9 mouse cellular contexts compared by ENCODE assay signal in genomic region chr15:102510110-102510509, GRCm38 (mm10). TPM values are rescaled to one million over a fixed set of nuclear protein-coding genes. Genes with fewer than 3 reads are reported as not detected.
A peak's percentile ranks its signal among the peaks of the same experiment; 100 is the strongest.
DNase-seq lines count a peak whose midpoint lies in the region; ATAC-seq and TF ChIP-seq lines count a peak whose summit lies in the region.
"Had no signal": no experiment of that assay in that cellular context is flagged by ENCODE, and none has a peak within 500 bp of the region (broad histone marks: within the 10 kb centered on the region; RNA-seq: fewer than 3 reads in every experiment).

No protein-coding gene starts in this region.

- H3K4me2 ChIP-seq in heart, embryonic 14.5 days (ENCODE audit: low read length), result peak overlapping the region; percentile 82
- H3K4me2 ChIP-seq in embryonic facial prominence, embryonic 12.5 days (replicated peaks), result peak overlapping the region; percentile 76
- H3K4me2 ChIP-seq in neural tube, embryonic 14.5 days (ENCODE audit: low read depth, low read length), result peak overlapping the region; percentile 51

- H3K4me1 ChIP-seq in heart, embryonic 14.5 days (ENCODE audit: control insufficient read depth in 2 of 2, insufficient read depth in 2 of 2, low read length in 2 of 2), result peaks cover 14 to 23% of the 10 kb centered on the region in 2 experiments
- H3K4me1 ChIP-seq in ES-E14 (ENCODE audit: control insufficient read depth in 2 of 2, insufficient read depth in 2 of 2, low read length in 2 of 2, poor library complexity in 1 of 2), result peaks cover 0 to 16% of the 10 kb centered on the region in 2 experiments; a peak in 3 of 4 replicates
- H3K4me1 ChIP-seq in embryonic facial prominence, embryonic 12.5 days, result peaks cover 32% of the 10 kb centered on the region
- H3K4me1 ChIP-seq in neural tube, embryonic 14.5 days (ENCODE audit: control insufficient read depth, insufficient read depth, low read length), result peaks cover 32% of the 10 kb centered on the region

- H3K4me3 ChIP-seq in heart, embryonic 14.5 days (ENCODE audit: control insufficient read depth in 1 of 2, insufficient read depth in 1 of 2, low read depth in 1 of 2, low read length in 2 of 2), result peak overlapping the region; percentile 55 to 74
- peak overlapping the region; percentile 70 to 89 for H3K4me3 ChIP-seq in ES-E14 (ENCODE audit: insufficient read depth in 1 of 2, low read depth in 1 of 2, low read length in 2 of 2, poor library complexity in 1 of 2, severe bottlenecking in 1 of 2)
- H3K4me3 ChIP-seq in embryonic facial prominence, embryonic 12.5 days, result peak overlapping the region; percentile 64
- H3K4me3 ChIP-seq in neural tube, embryonic 14.5 days (ENCODE audit: low read depth, low read length), result peak overlapping the region; percentile 43

- H3K27me3 ChIP-seq in heart, embryonic 14.5 days (ENCODE audit: control insufficient read depth, insufficient read depth, low read length), result no peaks in the 10 kb centered on the region
- no peaks in the 10 kb centered on the region for H3K27me3 ChIP-seq in embryonic facial prominence, embryonic 12.5 days
- no peaks in the 10 kb centered on the region for H3K27me3 ChIP-seq in neural tube, embryonic 14.5 days (ENCODE audit: control insufficient read depth, insufficient read depth, low read length)

- 4% methylated on average over 9 of the region's 9 CpGs for WGBS in heart, embryonic 14.5 days
- WGBS in embryonic facial prominence, embryonic 12.5 days, result 4% methylated on average over 9 of the region's 9 CpGs
- WGBS in neural tube, embryonic 14.5 days, result 3% methylated on average over 9 of the region's 9 CpGs

- peak overlapping the region; percentile 72 for H3K9ac ChIP-seq in heart, embryonic 14.5 days (ENCODE audit: low read length)
- H3K9ac ChIP-seq in ES-E14 (ENCODE audit: insufficient read depth, low read depth, low read length, poor library complexity, severe bottlenecking), result peak overlapping the region; percentile 85
- peak overlapping the region; percentile 64 for H3K9ac ChIP-seq in embryonic facial prominence, embryonic 12.5 days
- H3K9ac ChIP-seq in neural tube, embryonic 14.5 days (replicated peaks; ENCODE audit: low read depth, low read length), result peak overlapping the region; percentile 44

- no peak for DNase-seq in heart, postnatal 4 days
- peak; percentile 40 for DNase-seq in ES-E14 (ENCODE audit: low read depth, low spot score)
- peak; percentile 51 to 59 for DNase-seq in kidney, postnatal 4 days
- no peak for DNase-seq in layer of hippocampus, adult 18-20 months (ENCODE audit: low spot score in 2 of 2)
- no peak for DNase-seq in right cerebral cortex, adult 18-20 months

- H3K27ac ChIP-seq in heart, embryonic 14.5 days (replicated peaks in 1 of 2; ENCODE audit: control insufficient read depth in 1 of 2, insufficient read depth in 1 of 2, low read depth in 2 of 2, low read length in 2 of 2), result peak overlapping the region; percentile 73 to 75
- H3K27ac ChIP-seq in ES-E14 (ENCODE audit: insufficient read depth, low read depth, low read length, poor library complexity, severe bottlenecking), result peak overlapping the region; percentile 52
- peak overlapping the region; percentile 89 for H3K27ac ChIP-seq in embryonic facial prominence, embryonic 12.5 days
- H3K27ac ChIP-seq in neural tube, embryonic 14.5 days (ENCODE audit: low read depth, low read length), result peak overlapping the region; percentile 79

- ATAC-seq in heart, embryonic 14.5 days (ENCODE audit: insufficient number of reproducible peaks, insufficient read depth, low FRiP score, low read depth), result peak; percentile 54; the same call in 1 of the 2 replicates
- ATAC-seq in embryonic facial prominence, embryonic 12.5 days (ENCODE audit: insufficient number of reproducible peaks, insufficient read depth, low FRiP score, low TSS enrichment), result peak; percentile 53
- peak; percentile 74 for ATAC-seq in neural tube, embryonic 14.5 days (ENCODE audit: low read depth)

- in situ Hi-C loops in ES-E14 (cut with MboI; ENCODE audit: low sequenced_read_pairs in 2 of 2, unreplicated experiment in 2 of 2), result no loop called here

- H3K9me3 ChIP-seq in heart, embryonic 14.5 days (ENCODE audit: control insufficient read depth, low read length), result no peaks in the 10 kb centered on the region
- H3K9me3 ChIP-seq in ES-E14 (ENCODE audit: control insufficient read depth, insufficient read depth, low read depth, low read length), result no peaks in the 10 kb centered on the region
- no peaks in the 10 kb centered on the region for H3K9me3 ChIP-seq in embryonic facial prominence, embryonic 12.5 days
- H3K9me3 ChIP-seq in neural tube, embryonic 14.5 days (ENCODE audit: control insufficient read depth, low read length), result no peaks in the 10 kb centered on the region

- H3K36me3 ChIP-seq in heart, embryonic 14.5 days (ENCODE audit: control insufficient read depth, insufficient read depth, low read length), result peaks cover 5% of the 10 kb centered on the region
- peaks cover 3% of the 10 kb centered on the region for H3K36me3 ChIP-seq in ES-E14 (ENCODE audit: control insufficient read depth, insufficient read depth, low read length, poor library complexity, severe bottlenecking)
- H3K36me3 ChIP-seq in embryonic facial prominence, embryonic 12.5 days, result peaks cover under 1% of the 10 kb centered on the region; the same call in 1 of the 2 replicates
- H3K36me3 ChIP-seq in neural tube, embryonic 14.5 days (ENCODE audit: control insufficient read depth, insufficient read depth, low read length), result peaks cover 11% of the 10 kb centered on the region; the same call in 1 of the 2 replicates

TF ChIP-seq in ES-E14, 5 proteins besides CTCF, POLR2A, EP300 and RAD21:
- TF ChIP-seq ZNF384 (IDR thresholded peaks at IDR 0.05; ENCODE audit: low read depth, low read length) (no peak), CHD2 (IDR thresholded peaks at IDR 0.05; ENCODE audit: low read depth, low read length) (no peak), HCFC1 (IDR thresholded peaks at IDR 0.05; ENCODE audit: borderline replicate concordance, insufficient read depth, low read length) (no peak), ZC3H11A (IDR thresholded peaks at IDR 0.05; ENCODE audit: borderline replicate concordance, low read depth, low read length) (no peak), MAFK (IDR thresholded peaks at IDR 0.05; ENCODE audit: insufficient read depth, low read depth, low read length) (no peak)

RNA-seq across cellular contexts. Expression of gene Gm10337, which starts 6.6 kb away (rescaled TPM):
- polyA plus RNA-seq in heart, embryonic 14.5 days (2014; fragmentation: Nextera tagmentation; extraction: Ambion mirVana), result 4.2 TPM in 1 of 2 replicates, not detected in the other
- total RNA-seq in heart, postnatal 4 days (2021), result 1 to 10 TPM in 1 of 2 experiments, not detected in 1; 7.3 TPM
- total RNA-seq in ES-E14 (2012; rRNA removed), result not detected in 2 replicates
- polyA plus RNA-seq in embryonic facial prominence, embryonic 12.5 days (2016; fragmentation: Nextera tagmentation; extraction: Ambion mirVana), result not detected in 2 replicates
- 8.5 TPM in 1 of 2 replicates, not detected in the other for polyA plus RNA-seq in neural tube, embryonic 14.5 days (2014; fragmentation: Nextera tagmentation; extraction: Ambion mirVana)
- not detected for total RNA-seq in layer of hippocampus, adult 18-20 months (2021)
- total RNA-seq: neutrophil, adult 5-6 weeks had no signal

RNA-seq across cellular contexts. Expression of gene Map3k12, which starts 6.8 kb away (rescaled TPM):
- 10.4 and 10.7 TPM in 2 replicates for polyA plus RNA-seq in heart, embryonic 14.5 days (2014; fragmentation: Nextera tagmentation; extraction: Ambion mirVana)
- total RNA-seq in heart, postnatal 4 days (2021), result 1 to 10 TPM; 5.4 to 6.1 TPM
- 18.1 and 25.4 TPM in 2 replicates for total RNA-seq in ES-E14 (2012; rRNA removed)
- polyA plus RNA-seq in embryonic facial prominence, embryonic 12.5 days (2016; fragmentation: Nextera tagmentation; extraction: Ambion mirVana), result 27.9 and 33.8 TPM in 2 replicates
- 44.8 and 48.8 TPM in 2 replicates for polyA plus RNA-seq in neural tube, embryonic 14.5 days (2014; fragmentation: Nextera tagmentation; extraction: Ambion mirVana)
- 10 to 100 TPM; 88.1 to 90.2 TPM for total RNA-seq in layer of hippocampus, adult 18-20 months (2021)

RNA-seq across cellular contexts. Expression of gene Tarbp2, which starts 7.9 kb away (rescaled TPM):
- polyA plus RNA-seq in heart, embryonic 14.5 days (2014; fragmentation: Nextera tagmentation; extraction: Ambion mirVana), result 81.7 and 83.8 TPM in 2 replicates
- total RNA-seq in heart, postnatal 4 days (2021), result 10 to 100 TPM; 58.6 to 58.9 TPM
- 163 and 184 TPM in 2 replicates for total RNA-seq in ES-E14 (2012; rRNA removed)
- 114 and 119 TPM in 2 replicates for polyA plus RNA-seq in embryonic facial prominence, embryonic 12.5 days (2016; fragmentation: Nextera tagmentation; extraction: Ambion mirVana)
- polyA plus RNA-seq in neural tube, embryonic 14.5 days (2014; fragmentation: Nextera tagmentation; extraction: Ambion mirVana), result 86.4 and 87.7 TPM in 2 replicates
- total RNA-seq in layer of hippocampus, adult 18-20 months (2021), result 10 to 100 TPM; 27.6 to 27.7 TPM

RNA-seq across cellular contexts. Expression of gene Npff, which starts 14.6 kb away (rescaled TPM):
- 1.4 and 2.1 TPM in 2 replicates for polyA plus RNA-seq in heart, embryonic 14.5 days (2014; fragmentation: Nextera tagmentation; extraction: Ambion mirVana)
- 1 to 10 TPM; 2.6 to 3.0 TPM for total RNA-seq in heart, postnatal 4 days (2021)
- 1.9 and 2.6 TPM in 2 replicates for total RNA-seq in ES-E14 (2012; rRNA removed)
- polyA plus RNA-seq in embryonic facial prominence, embryonic 12.5 days (2016; fragmentation: Nextera tagmentation; extraction: Ambion mirVana), result 3.0 and 3.7 TPM in 2 replicates
- polyA plus RNA-seq in neural tube, embryonic 14.5 days (2014; fragmentation: Nextera tagmentation; extraction: Ambion mirVana), result 16.0 and 23.9 TPM in 2 replicates
- 1 to 10 TPM; 2.4 to 2.6 TPM for total RNA-seq in layer of hippocampus, adult 18-20 months (2021)

RNA-seq across cellular contexts. Expression of gene Pcbp2, which starts 39.8 kb away (rescaled TPM):
- 184 and 194 TPM in 2 replicates for polyA plus RNA-seq in heart, embryonic 14.5 days (2014; fragmentation: Nextera tagmentation; extraction: Ambion mirVana)
- 100 to 1,000 TPM; 703 to 721 TPM for total RNA-seq in heart, postnatal 4 days (2021)
- total RNA-seq in ES-E14 (2012; rRNA removed), result 206 and 377 TPM in 2 replicates
- 228 and 230 TPM in 2 replicates for polyA plus RNA-seq in embryonic facial prominence, embryonic 12.5 days (2016; fragmentation: Nextera tagmentation; extraction: Ambion mirVana)
- 159 and 160 TPM in 2 replicates for polyA plus RNA-seq in neural tube, embryonic 14.5 days (2014; fragmentation: Nextera tagmentation; extraction: Ambion mirVana)
- total RNA-seq in layer of hippocampus, adult 18-20 months (2021), result 100 to 1,000 TPM; 495 to 508 TPM

Comparison
In these comparisons a context has a peak if more than half of its experiments do, and no peak if none do; other contexts are left out.
1. DNase-seq: peak in ES-E14 (single experiment) and kidney, postnatal 4 days (2 of 2); none in heart, postnatal 4 days (single experiment), layer of hippocampus, adult 18-20 months (0 of 2) and right cerebral cortex, adult 18-20 months (single experiment).
2. Peak in every context shown above with its lines, with median percentiles within 50 percentile points of each other: ATAC-seq, H3K27ac ChIP-seq, H3K4me2 ChIP-seq, H3K4me3 ChIP-seq and H3K9ac ChIP-seq.